ENCODE assay signal across 27 mouse cellular contexts in genomic region chr7:114027406-114027805, GRCm38 (mm10).
A peak's percentile ranks its signal among the peaks of the same experiment; 100 is the strongest.
DNase-seq lines count a peak whose midpoint lies in the region; ATAC-seq lines count a peak whose summit lies in the region.
"Had no signal": no experiment of that assay in that cellular context is flagged by ENCODE, and none has a peak within 500 bp of the region (broad histone marks: within the 10 kb centered on the region; RNA-seq: fewer than 3 reads in every experiment).

No protein-coding gene starts in this region.

- H3K4me3 ChIP-seq in hindbrain, embryonic 15.5 days, result no peak overlapping the region
- no peak overlapping the region for H3K4me3 ChIP-seq in hindbrain, embryonic 13.5 days
- no peak overlapping the region for H3K4me3 ChIP-seq in kidney, embryonic 16.5 days (ENCODE audit: low read length)
- H3K4me3 ChIP-seq: embryonic facial prominence, embryonic 13.5 days; erythroblast, embryonic 14.5 days; forebrain, embryonic 13.5 days; heart, embryonic 13.5 days; limb, embryonic 12.5 days; midbrain, embryonic 10.5 days had no signal

- no peaks in the 10 kb centered on the region for H3K27me3 ChIP-seq in hindbrain, embryonic 15.5 days
- H3K27me3 ChIP-seq in hindbrain, embryonic 13.5 days, result no peaks in the 10 kb centered on the region
- H3K27me3 ChIP-seq in kidney, embryonic 16.5 days (ENCODE audit: insufficient read depth, low read length), result no peaks in the 10 kb centered on the region
- H3K27me3 ChIP-seq: embryonic facial prominence, embryonic 13.5 days; forebrain, embryonic 13.5 days; heart, embryonic 13.5 days had no signal

- DNase-seq in brain, adult 2 months (ENCODE audit: low read depth, low spot score), result peak; percentile 99
- DNase-seq in cerebellum, adult 11 months, result peak; percentile 86
- peak; percentile 96 for DNase-seq in cerebellum, adult 9-11 months
- DNase-seq in urinary bladder, postnatal 25 days (ENCODE audit: low spot score), result no peak
- DNase-seq: adrenal gland, adult 2 months; B cell, adult 2 months; gastrocnemius, postnatal 10 days; heart, adult 18-20 months; heart, postnatal 14 days; kidney, adult 18-20 months; kidney, postnatal 14 days; liver, postnatal 0 days; thymus, adult 18-20 months; thymus, postnatal 4 days had no signal

- no peak overlapping the region for H3K27ac ChIP-seq in hindbrain, embryonic 15.5 days (replicated peaks)
- no peak overlapping the region for H3K27ac ChIP-seq in hindbrain, embryonic 13.5 days
- no peak overlapping the region for H3K27ac ChIP-seq in kidney, embryonic 16.5 days (ENCODE audit: low read length)
- H3K27ac ChIP-seq: embryonic facial prominence, embryonic 13.5 days; forebrain, embryonic 13.5 days; heart, embryonic 13.5 days; limb, embryonic 12.5 days; macrophage; midbrain, embryonic 10.5 days had no signal

- 0 out of 2 replicates have a peak, but pooled peaks cover 3% of the 10 kb centered on the region for H3K4me1 ChIP-seq in hindbrain, embryonic 15.5 days (replicated peaks)
- no peaks in the 10 kb centered on the region for H3K4me1 ChIP-seq in hindbrain, embryonic 13.5 days (replicated peaks)
- H3K4me1 ChIP-seq in kidney, embryonic 16.5 days (ENCODE audit: insufficient read depth, low read length), result no peaks in the 10 kb centered on the region
- H3K4me1 ChIP-seq: embryonic facial prominence, embryonic 13.5 days; forebrain, embryonic 13.5 days; heart, embryonic 13.5 days; limb, embryonic 12.5 days; midbrain, embryonic 10.5 days had no signal

- no peak overlapping the region for H3K9ac ChIP-seq in hindbrain, embryonic 15.5 days
- H3K9ac ChIP-seq in hindbrain, embryonic 13.5 days, result no peak overlapping the region
- H3K9ac ChIP-seq in kidney, embryonic 16.5 days (replicated peaks; ENCODE audit: low read length), result no peak overlapping the region
- H3K9ac ChIP-seq: embryonic facial prominence, embryonic 13.5 days; forebrain, embryonic 13.5 days; heart, embryonic 13.5 days; limb, embryonic 12.5 days; liver, postnatal 0 days had no signal

- WGBS in hindbrain, embryonic 15.5 days, result 84% methylated on average over 3 of the region's 3 CpGs
- 89% methylated on average over 3 of the region's 3 CpGs for WGBS in hindbrain, embryonic 13.5 days
- WGBS in kidney, embryonic 16.5 days, result 86% methylated on average over 3 of the region's 3 CpGs

- no peaks in the 10 kb centered on the region for H3K36me3 ChIP-seq in hindbrain, embryonic 15.5 days
- 0 out of 2 replicates have a peak, but pooled peaks cover 2% of the 10 kb centered on the region for H3K36me3 ChIP-seq in hindbrain, embryonic 13.5 days
- H3K36me3 ChIP-seq in kidney, embryonic 16.5 days (ENCODE audit: insufficient read depth, low read length), result no peaks in the 10 kb centered on the region
- H3K36me3 ChIP-seq: embryonic facial prominence, embryonic 13.5 days; G1E; limb, embryonic 12.5 days had no signal

- no peak overlapping the region for H3K4me2 ChIP-seq in hindbrain, embryonic 15.5 days
- H3K4me2 ChIP-seq in hindbrain, embryonic 13.5 days, result no peak overlapping the region
- H3K4me2 ChIP-seq in kidney, embryonic 16.5 days (replicated peaks; ENCODE audit: low read depth, low read length), result no peak overlapping the region
- H3K4me2 ChIP-seq: embryonic facial prominence, embryonic 13.5 days; forebrain, embryonic 13.5 days; heart, embryonic 13.5 days; limb, embryonic 12.5 days; liver, embryonic 11.5 days had no signal

- peak; percentile 49; the same call in 1 of the 2 replicates for ATAC-seq in hindbrain, embryonic 15.5 days (ENCODE audit: low FRiP score, low read depth)
- no peak for ATAC-seq in hindbrain, embryonic 13.5 days (ENCODE audit: low FRiP score)
- no peak for ATAC-seq in kidney, embryonic 16.5 days (ENCODE audit: low FRiP score, low TSS enrichment)
- ATAC-seq: forebrain, embryonic 13.5 days; liver, postnatal 0 days; lung, postnatal 0 days had no signal

- H3K9me3 ChIP-seq in hindbrain, embryonic 15.5 days, result no peaks in the 10 kb centered on the region
- H3K9me3 ChIP-seq in hindbrain, embryonic 13.5 days, result no peaks in the 10 kb centered on the region
- H3K9me3 ChIP-seq in kidney, embryonic 16.5 days (ENCODE audit: low read length), result no peaks in the 10 kb centered on the region
- H3K9me3 ChIP-seq: embryonic facial prominence, embryonic 13.5 days; forebrain, embryonic 13.5 days; G1E; heart, embryonic 13.5 days; limb, embryonic 12.5 days; midbrain, embryonic 10.5 days had no signal
